Mouse (Mus musculus): Measurements from ENCODE around the gene Tfeb.
A peak's percentile ranks its signal among the peaks of the same experiment; 100 is the strongest.

DNA sequence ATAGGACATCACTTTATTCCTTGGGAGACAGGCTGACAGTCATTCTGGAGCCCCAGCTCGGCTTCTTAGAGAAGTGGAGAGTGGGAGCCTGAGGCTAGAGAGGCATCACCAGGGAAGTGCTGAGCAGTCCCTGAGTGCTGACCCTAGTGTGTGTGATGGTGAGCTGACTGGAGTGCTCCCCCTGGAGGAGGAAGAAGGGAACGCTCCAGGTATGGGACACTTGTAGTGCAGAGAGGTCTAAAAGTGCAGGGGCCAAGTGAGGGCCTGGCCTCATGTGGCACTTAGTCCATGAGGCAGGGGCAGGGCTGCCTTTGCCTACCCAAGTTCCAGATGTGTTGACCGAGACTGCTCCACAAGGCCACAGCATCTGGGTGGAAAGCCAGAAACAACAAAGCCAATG, 58.6 kb downstream of the Tfeb start:
- TF ChIP-seq CTCF (IDR thresholded peaks at IDR 0.05; ENCODE audit: insufficient read depth, low read length): peak; percentile 88
- no peak for TF ChIP-seq POLR2A (IDR thresholded peaks at IDR 0.05; ENCODE audit: borderline replicate concordance, extremely low read depth, low read depth, low read length)
